Mouse (Mus musculus) G1E-ER4 (cell line): ENCODE results near the gene Opn4. TPM values are rescaled to one million over a fixed set of nuclear protein-coding genes. Genes with fewer than 3 reads are reported as not detected.

Experiments used
- GATA1 ChIP-seq: IDR thresholded peaks from one replicate; pipeline ENCODE4 v1.8.0; 2012; ENCODE audit warnings: low read length, inconsistent platforms
- polyA plus RNA-seq: library from polyadenylated mRNA; stranded (reverse); fragments of >175 nt; gene quantifications from 2 replicates; pipeline ENCODE4 v1.2.3, GENCODE M21; 2012

Opn4 gene
- polyA plus RNA-seq = not detected in 2 replicates

- TF ChIP-seq GATA1 = no peak
These were observed at the start of gene Opn4 for GRCm38 (mm10) chr14:34599941-34600340. Gene Opn4, minus strand, starts transcription at chr14:34600142.

GRCm38 (mm10) chr14:34647870-34648475 lies 48.0 kb upstream of the Opn4 start:
- TF ChIP-seq GATA1 = no peak

GRCm38 (mm10) chr14:34644140-34644539 lies 44.2 kb upstream of the Opn4 start:
- TF ChIP-seq GATA1 = no peak

GRCm38 (mm10) chr14:34635721-34636120 lies 35.8 kb upstream of the Opn4 start:
- no peak for TF ChIP-seq GATA1

- no peak for TF ChIP-seq GATA1
These were observed 35.2 kb upstream of the Opn4 start for GRCm38 (mm10) chr14:34635192-34635591.

- no peak for TF ChIP-seq GATA1
These were observed 32.9 kb upstream of the Opn4 start for GRCm38 (mm10) chr14:34632722-34633448.

GRCm38 (mm10) chr14:34626824-34627223 lies 26.9 kb upstream of the Opn4 start:
- TF ChIP-seq GATA1 = no peak

- peak; percentile 94 for TF ChIP-seq GATA1
These were observed 23.7 kb upstream of the Opn4 start for GRCm38 (mm10) chr14:34623531-34624210.

- no peak for TF ChIP-seq GATA1
These were observed 23.1 kb upstream of the Opn4 start for GRCm38 (mm10) chr14:34623074-34623473.

- TF ChIP-seq GATA1 = no peak
These were observed 20.9 kb upstream of the Opn4 start for GRCm38 (mm10) chr14:34620611-34621376.

GRCm38 (mm10) chr14:34618808-34619207 lies 18.9 kb upstream of the Opn4 start:
- TF ChIP-seq GATA1 = no peak

- TF ChIP-seq GATA1 = no peak
These were observed 16.9 kb upstream of the Opn4 start for GRCm38 (mm10) chr14:34616821-34617220.

- no peak for TF ChIP-seq GATA1
These were observed 15.7 kb upstream of the Opn4 start for GRCm38 (mm10) chr14:34615625-34616024.

- TF ChIP-seq GATA1 = no peak
These were observed 15.1 kb upstream of the Opn4 start for GRCm38 (mm10) chr14:34615082-34615481.

GRCm38 (mm10) chr14:34614551-34614950 lies 14.6 kb upstream of the Opn4 start:
- no peak for TF ChIP-seq GATA1

- no peak for TF ChIP-seq GATA1
These were observed 13.6 kb upstream of the Opn4 start for GRCm38 (mm10) chr14:34613523-34613922.
